Mouse (Mus musculus): Measurements from ENCODE around the gene Loxl3.

DNA sequence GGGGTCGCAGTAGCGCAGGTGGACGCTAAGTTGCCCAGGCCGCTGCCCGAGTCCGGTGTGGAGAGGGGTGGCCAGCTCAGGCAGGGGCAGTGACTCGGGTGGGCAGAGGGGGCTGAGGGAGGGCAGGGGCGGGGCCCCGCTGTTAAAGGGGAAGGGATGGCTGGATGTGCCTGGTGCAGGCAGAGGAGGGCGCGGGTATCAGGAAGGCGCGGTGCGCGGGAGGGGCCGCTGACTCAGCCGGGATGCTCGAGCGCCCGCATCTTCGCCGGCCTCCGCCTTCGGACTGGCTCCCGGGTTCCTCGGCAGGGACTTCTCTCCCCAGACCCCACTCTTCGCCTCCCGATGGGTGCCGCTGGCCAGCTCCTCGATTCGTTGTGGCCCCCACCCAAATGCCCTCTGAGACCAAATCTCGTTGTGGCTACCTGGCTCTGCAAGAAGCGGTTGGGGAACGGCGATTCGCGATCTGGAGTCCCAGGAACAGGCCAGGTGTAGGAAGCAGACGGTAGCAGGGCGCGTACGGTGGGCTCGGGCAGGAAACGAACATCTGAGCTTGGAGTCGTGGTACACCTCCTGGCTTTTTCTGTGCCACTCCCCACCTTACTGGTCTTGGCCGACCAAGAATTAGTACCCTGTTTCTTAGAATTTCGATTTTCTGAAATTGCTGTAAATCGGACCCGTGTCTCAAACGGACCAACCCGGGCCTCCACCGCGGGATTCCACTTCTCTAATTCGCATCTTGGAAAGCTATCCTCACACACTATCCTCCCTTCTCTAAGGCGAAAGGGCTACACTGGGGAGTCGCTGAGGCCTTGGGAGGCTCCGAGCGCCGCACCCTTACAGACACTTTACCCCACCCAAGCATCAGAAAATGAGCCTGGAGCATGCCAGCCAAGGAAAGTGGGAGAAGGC is 36.6 kb downstream of the Loxl3 start:
- TF ChIP-seq CTCF (IDR thresholded peaks at IDR 0.05; ENCODE audit: borderline replicate concordance, insufficient read depth, low read length): no peak
- no peak for TF ChIP-seq POLR2A (IDR thresholded peaks at IDR 0.05; ENCODE audit: low read depth, low read length)

Measured in embryonic fibroblast, embryonic 13.5 days (primary cell).